Mouse (Mus musculus) B cell, adult 62 days (primary cell): ENCODE measurements around the gene Pfpl. TPM values are rescaled to one million over a fixed set of nuclear protein-coding genes. Genes with fewer than 3 reads are reported as not detected.

ENCODE experiments used
- total RNA-seq: library from RNA; stranded (reverse); gene quantifications from 4 replicates; pipeline ENCODE4 v1.2.4, GENCODE M21; 2023

The Pfpl gene
- total RNA-seq: not detected in 4 replicates

GRCm38 (mm10) chr19:12427605-12428004 lies at the start of gene Pfpl:
TSS of gene Pfpl (plus strand) at chr19:12427905.

GRCm38 (mm10) chr19:12386979-12387378 lies 40.7 kb upstream of the Pfpl start, which contains the start of gene Olfr1440:
TSS of gene Olfr1440 (plus strand) at chr19:12387279.

GRCm38 (mm10) chr19:12417361-12417760 lies 10.3 kb upstream of the Pfpl start, which contains the start of gene Olfr1441:
TSS of gene Olfr1441 (plus strand) at chr19:12417433.

GRCm38 (mm10) chr19:12460282-12461249 lies 32.9 kb downstream of the Pfpl start, which contains the start of gene Mpeg1:
TSS of gene Mpeg1 (plus strand) at chr19:12460779.

Other genes starting within 250 kb of the Pfpl start
- not detected in 4 replicates for gene Olfr1431, start 227.3 kb upstream of the Pfpl start, total RNA-seq
- gene Olfr1432, start 195.3 kb upstream of the Pfpl start, total RNA-seq: not detected in 4 replicates
- not detected in 4 replicates for gene Olfr262, start 186.2 kb upstream of the Pfpl start, total RNA-seq
- gene Olfr235, start 166.9 kb upstream of the Pfpl start, total RNA-seq: not detected in 4 replicates
- gene Olfr1434, start 148.1 kb upstream of the Pfpl start, total RNA-seq: not detected in 4 replicates
- gene Olfr1436, start 128.8 kb upstream of the Pfpl start, total RNA-seq: not detected in 4 replicates
- gene Olfr1437, start 102.8 kb upstream of the Pfpl start, total RNA-seq: not detected in 4 replicates
- not detected in 4 replicates for gene Olfr1438-ps1, start 92.0 kb upstream of the Pfpl start, total RNA-seq
- gene Olfr1440, start 40.6 kb upstream of the Pfpl start, total RNA-seq: not detected in 4 replicates
- gene Olfr1441, start 10.5 kb upstream of the Pfpl start, total RNA-seq: not detected in 4 replicates
- gene Mpeg1, start 32.9 kb downstream of the Pfpl start, total RNA-seq: 30.5 to 39.8 TPM (median 35.5 TPM) in 4 replicates
- gene Dtx4, start 73.5 kb downstream of the Pfpl start, total RNA-seq: 7.6 to 8.7 TPM (median 8.2 TPM) in 4 replicates
- gene Fam111a, start 117.8 kb downstream of the Pfpl start, total RNA-seq: 119 to 133 TPM (median 130 TPM) in 4 replicates
- gene Gm4952, start 172.1 kb downstream of the Pfpl start, total RNA-seq: 0.25 TPM in 1 of 4 replicates, not detected in the others
- gene Glyat, start 205.4 kb downstream of the Pfpl start, total RNA-seq: not detected in 4 replicates
- not detected in 4 replicates for gene Olfr1442, start 242.5 kb downstream of the Pfpl start, total RNA-seq